Mouse (Mus musculus) spleen, adult 2 months (tissue): ENCODE data around the gene Gm7879.

ENCODE experiments used
- CTCF ChIP-seq: fragments of 200-500 bp; IDR thresholded peaks from 2 replicates; pipeline ENCODE4 v1.5.1; 2011; ENCODE audit warnings: mild to moderate bottlenecking, inconsistent platforms; ENCODE audit not compliant: insufficient read depth, insufficient read length, insufficient replicate concordance; ENCODE audit errors: extremely low read depth
- POLR2A ChIP-seq: fragments of 200-500 bp; IDR thresholded peaks from 2 replicates; pipeline ENCODE4 v1.6.1; 2011; ENCODE audit warnings: low read depth, low read length, inconsistent platforms

DNA sequence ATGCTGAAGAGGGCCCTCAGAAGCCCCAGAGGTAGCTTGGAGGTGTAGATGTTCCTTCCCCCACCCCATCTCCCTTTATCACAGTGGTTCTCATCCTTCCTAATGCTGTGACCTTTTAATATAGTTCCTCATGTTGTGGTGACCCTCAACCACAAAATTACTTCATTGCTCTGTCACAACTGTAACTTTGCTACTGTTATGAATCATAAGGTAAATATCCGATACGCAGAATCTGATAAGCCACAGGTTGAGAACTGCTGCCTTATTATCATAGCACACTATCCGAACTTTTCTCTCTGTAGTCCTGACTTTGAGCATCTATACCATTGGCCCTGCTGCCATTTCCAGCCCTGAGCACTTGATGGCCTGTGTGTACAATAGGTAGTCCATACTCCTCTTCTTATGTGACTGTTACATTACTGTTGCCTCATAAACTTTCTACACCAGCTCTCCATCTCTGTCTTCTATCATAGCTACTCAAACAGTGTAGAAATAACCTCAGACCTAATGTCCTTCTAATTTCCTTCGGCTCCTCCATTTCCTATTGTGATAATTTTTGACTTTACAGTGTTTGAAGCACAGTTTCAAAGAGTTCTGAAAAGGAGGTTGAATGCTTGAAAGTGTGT lies 2.4 kb downstream of the Gm7879 start:
- TF ChIP-seq CTCF (no peak), POLR2A (no peak)
